Mouse (Mus musculus) c-Kit-positive CD71-positive TER-119-positive erythroid progenitor cells, embryonic 14.5 days (primary cell): ENCODE measurements around the gene AY358078.
"Not testable (repeated sequence)": the region's sequence is repeated elsewhere in the genome, so short reads cannot be mapped to it uniquely, and the experiment has no call there.

Source experiments
- DNase-seq: peaks from one replicate; pipeline ENCODE4 v3.0.0-alpha.2; 2013; ENCODE audit warnings: low spot score

The AY358078 gene

GRCm38 (mm10) chr14:51799746-51800145 lies at the start of gene AY358078:
TSS of gene AY358078 (plus strand) at chr14:51800046.
- no peak for DNase-seq

- DNase-seq, result no peak
These were observed 43.9 kb upstream of the AY358078 start for GRCm38 (mm10) chr14:51755944-51756343.

GRCm38 (mm10) chr14:51771378-51771777 lies 28.5 kb upstream of the AY358078 start:
- DNase-seq, result not testable (repeated sequence)

GRCm38 (mm10) chr14:51773490-51773889 lies 26.4 kb upstream of the AY358078 start, which contains the start of gene Ang4:
TSS of gene Ang4 (minus strand) at chr14:51773590.
- DNase-seq, result no peak

GRCm38 (mm10) chr14:51777791-51778190 lies 22.1 kb upstream of the AY358078 start:
- no peak for DNase-seq

GRCm38 (mm10) chr14:51778865-51779481 lies 20.9 kb upstream of the AY358078 start:
- DNase-seq, result no peak

- no peak for DNase-seq
These were observed 13.5 kb upstream of the AY358078 start for GRCm38 (mm10) chr14:51786335-51786734.

GRCm38 (mm10) chr14:51787061-51787460 lies 12.8 kb upstream of the AY358078 start:
- no peak for DNase-seq

GRCm38 (mm10) chr14:51789196-51789595 lies 10.7 kb upstream of the AY358078 start:
- no peak for DNase-seq

GRCm38 (mm10) chr14:51794106-51794505 lies 5.7 kb upstream of the AY358078 start:
- no peak for DNase-seq

- no peak for DNase-seq
These were observed 26.8 kb downstream of the AY358078 start for GRCm38 (mm10) chr14:51826625-51827024.

- peak; percentile 1 for DNase-seq
These were observed 28.0 kb downstream of the AY358078 start for GRCm38 (mm10) chr14:51827842-51828241.

- no peak for DNase-seq
These were observed 29.3 kb downstream of the AY358078 start for GRCm38 (mm10) chr14:51829188-51829587.

- DNase-seq, result not testable (repeated sequence)
These were observed 38.6 kb downstream of the AY358078 start for GRCm38 (mm10) chr14:51838480-51838879.

- DNase-seq, result no peak
These were observed 42.4 kb downstream of the AY358078 start for GRCm38 (mm10) chr14:51842250-51842649.

GRCm38 (mm10) chr14:51842781-51843180 lies 42.9 kb downstream of the AY358078 start:
- DNase-seq, result no peak

GRCm38 (mm10) chr14:51843882-51844281 lies 44.0 kb downstream of the AY358078 start:
- DNase-seq, result no peak

- no peak for DNase-seq
These were observed 46.7 kb downstream of the AY358078 start for GRCm38 (mm10) chr14:51846566-51846965.

GRCm38 (mm10) chr14:51851006-51851405 lies 51.2 kb downstream of the AY358078 start:
- DNase-seq, result not testable (repeated sequence)

- no peak for DNase-seq
These were observed 53.6 kb downstream of the AY358078 start, which contains the start of gene Ear6 for GRCm38 (mm10) chr14:51853399-51853798. TSS of gene Ear6 (plus strand) at chr14:51853699.

GRCm38 (mm10) chr14:51855280-51855679 lies 55.4 kb downstream of the AY358078 start:
- DNase-seq, result not testable (repeated sequence)

- DNase-seq, result not testable (repeated sequence)
These were observed 63.8 kb downstream of the AY358078 start for GRCm38 (mm10) chr14:51863603-51864002.

- no peak for DNase-seq
These were observed 70.9 kb downstream of the AY358078 start for GRCm38 (mm10) chr14:51870756-51871155.

- no peak for DNase-seq
These were observed 71.9 kb downstream of the AY358078 start for GRCm38 (mm10) chr14:51871741-51872140.
